Mouse (Mus musculus) thymus, adult 18-20 months (tissue): Measurements from ENCODE around the gene Rpa2.

Experiments used
- DNase-seq, 2 experiments: peaks; one replicate each; pipeline ENCODE4 v3.0.0; 2022; ENCODE audit warnings: mixed read lengths in 2 of 2

Gene Rpa2

DNA sequence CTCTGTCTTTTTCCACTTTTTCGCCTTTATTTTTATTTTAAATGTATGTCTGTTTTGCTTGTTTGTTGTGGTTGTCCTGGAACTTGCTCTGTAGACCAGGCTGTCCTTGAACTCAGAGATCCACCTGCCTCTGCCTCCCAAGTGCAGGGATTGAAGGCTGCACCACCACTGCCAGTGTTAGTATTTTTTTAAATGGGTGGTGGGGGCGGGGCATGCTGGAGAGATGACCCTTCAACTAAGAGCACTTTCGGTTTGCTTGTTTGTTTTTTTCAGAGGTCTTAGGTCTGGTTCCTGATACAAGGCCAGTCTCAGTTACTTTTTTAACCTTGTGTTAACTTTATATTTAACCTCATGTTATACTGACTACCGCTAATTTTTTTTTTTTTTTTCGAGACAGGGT lies 37.0 kb downstream of the Rpa2 start:
- no peak for DNase-seq

DNA sequence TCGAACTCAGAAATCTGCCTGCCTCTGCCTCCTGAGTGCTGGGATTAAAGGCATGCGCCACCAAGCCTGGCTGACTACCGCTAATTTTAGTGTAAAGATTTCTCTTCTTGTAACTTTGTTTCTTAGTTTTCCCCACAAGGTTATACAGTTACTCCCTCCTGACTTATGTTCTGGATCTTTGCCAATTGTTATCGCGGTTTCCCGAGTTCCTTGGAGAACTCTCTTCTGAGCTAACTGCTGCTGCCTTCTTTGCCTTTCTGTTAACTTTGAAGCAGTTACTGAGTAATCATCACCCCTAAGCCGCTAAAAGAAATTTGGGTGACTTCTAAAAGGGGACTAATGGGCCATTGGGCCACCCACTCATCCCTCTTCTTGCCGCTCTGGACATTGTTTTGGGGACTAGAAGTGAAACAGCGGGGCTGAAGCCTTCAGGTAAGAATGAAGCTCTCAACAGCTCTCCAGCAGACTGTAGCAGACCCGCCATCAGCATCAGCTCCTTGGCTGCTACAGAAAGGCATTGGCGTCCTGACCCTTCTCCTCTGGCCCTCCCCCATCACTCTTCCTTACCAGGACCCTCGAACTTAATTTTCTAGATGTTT lies 37.6 kb downstream of the Rpa2 start:
- no peak for DNase-seq

DNA sequence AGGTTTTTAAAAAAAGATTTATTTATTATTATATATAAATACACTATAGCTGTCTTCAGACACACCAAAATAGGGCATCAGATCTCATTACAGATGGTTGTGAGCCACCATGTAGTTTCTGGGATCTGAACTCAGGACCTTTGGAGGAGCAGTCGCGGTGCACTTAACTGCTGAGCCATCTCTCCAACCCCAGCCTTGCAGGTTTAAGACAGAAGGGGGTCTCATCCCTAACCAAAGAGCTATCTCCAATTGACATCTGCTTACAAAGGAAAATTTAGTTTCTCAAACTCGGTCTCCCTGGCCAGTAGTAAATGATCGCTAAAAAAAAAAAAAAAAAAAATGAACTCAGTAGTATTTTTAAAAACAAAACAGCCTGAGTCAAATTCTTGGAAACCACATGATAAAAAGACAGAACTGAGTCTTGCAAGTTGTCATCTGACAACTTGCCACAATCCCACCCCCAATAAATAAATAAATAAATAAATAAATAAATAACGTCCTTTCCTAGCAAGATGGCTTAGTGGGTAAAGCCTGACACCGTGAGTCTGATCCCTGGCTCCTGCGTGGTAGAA lies 38.6 kb downstream of the Rpa2 start:
- no peak for DNase-seq

DNA sequence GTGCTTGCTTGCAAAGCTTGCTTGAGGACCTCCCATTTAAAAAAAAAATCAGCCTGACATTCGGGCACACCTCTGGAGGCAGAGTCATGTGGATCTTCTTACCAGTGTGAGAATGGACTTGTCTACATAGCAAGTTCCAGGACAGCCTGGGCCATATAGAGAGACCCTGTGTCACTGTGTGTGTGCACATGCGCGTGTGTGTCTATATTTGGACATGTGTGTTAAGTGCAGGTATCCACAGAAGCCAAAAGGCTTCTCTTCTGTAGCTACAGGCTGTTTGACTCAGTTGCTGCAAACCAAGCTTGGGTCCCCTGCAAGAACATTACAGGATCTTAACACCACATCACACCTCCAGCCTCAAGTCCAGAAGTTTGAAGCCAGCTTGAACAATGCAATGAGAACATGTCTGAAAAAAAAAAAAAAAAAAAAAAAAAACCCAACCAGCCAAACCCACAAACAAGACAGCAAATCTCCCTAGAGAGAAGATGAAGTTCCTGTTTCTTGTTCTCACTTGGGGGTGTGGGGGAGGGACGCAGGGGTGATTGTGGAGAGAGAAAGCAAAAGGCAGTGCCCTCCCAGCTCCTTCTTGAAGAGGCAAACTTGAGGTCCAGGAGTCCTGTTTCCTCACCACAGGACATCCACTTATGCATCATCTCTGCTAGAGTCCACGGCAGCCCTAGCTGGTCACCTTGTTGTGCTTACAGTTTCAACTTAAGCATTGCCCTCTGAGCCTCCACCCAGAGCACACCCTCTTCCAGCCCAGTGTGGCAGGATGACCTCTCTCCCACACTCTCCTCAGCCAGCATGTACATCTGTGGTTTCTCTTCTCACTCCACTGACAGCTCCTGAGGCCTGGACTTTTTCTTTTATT lies 39.9 kb downstream of the Rpa2 start:
- DNase-seq: no peak

DNA sequence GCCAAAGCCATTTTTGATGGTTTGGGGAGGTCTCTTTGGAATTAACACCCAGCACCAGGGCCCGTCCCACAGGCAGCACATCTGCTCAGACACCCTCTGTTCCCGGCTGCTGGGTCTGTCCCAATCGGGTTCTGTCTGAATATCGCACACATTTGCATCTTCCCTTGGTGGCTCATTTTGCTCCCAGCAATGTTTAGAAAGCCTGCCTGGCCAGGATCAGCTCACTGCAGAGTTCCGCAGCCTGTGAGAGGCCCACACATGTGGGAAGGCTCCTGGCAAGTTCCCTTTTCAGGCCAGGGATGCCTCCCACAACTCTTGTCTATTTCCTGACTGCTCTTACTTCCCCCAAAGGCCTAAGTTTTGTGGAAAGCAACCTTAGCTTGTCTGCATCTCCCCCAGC lies 41.5 kb downstream of the Rpa2 start:
- DNase-seq: no peak

DNA sequence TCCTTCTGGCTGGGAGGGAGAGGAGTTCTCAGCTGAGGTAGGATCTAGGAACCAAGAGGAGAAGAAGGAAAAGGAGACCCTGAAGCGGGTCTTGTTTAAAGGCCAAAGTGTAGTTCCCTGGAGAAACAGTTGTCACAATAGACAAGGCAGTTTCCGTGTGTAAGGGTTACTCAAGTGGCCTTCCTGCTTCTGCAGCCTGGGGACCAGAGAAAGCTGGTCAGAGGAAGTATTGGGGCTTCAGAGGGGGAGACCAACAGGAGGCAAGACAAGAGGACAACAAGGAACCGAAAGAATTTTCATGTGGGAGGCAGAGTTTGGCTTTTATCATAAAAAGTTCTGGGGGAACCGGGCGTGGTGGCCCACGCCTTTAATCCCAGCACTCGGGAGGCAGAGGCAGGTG lies 48.3 kb downstream of the Rpa2 start:
- no peak for DNase-seq

DNA sequence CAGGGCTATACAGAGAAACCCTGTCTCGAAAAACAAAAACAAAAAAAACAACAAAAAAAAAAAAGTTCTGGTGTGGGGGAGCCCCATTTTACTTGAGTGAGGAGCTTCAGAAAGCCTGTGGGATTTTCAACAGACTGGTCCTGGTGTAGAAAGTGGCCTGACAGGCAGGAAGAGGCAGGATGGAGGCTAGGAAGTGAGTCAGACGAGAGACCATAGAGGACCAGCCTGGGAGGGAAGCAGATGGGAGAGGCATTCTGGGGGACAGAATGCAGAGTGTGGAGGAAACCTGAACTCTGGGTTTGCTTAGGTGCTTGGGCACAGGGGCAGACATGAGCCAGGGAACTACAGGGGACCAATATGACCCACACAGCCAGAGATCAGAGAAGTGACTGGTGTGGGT lies 48.7 kb downstream of the Rpa2 start:
- DNase-seq: no peak

DNA sequence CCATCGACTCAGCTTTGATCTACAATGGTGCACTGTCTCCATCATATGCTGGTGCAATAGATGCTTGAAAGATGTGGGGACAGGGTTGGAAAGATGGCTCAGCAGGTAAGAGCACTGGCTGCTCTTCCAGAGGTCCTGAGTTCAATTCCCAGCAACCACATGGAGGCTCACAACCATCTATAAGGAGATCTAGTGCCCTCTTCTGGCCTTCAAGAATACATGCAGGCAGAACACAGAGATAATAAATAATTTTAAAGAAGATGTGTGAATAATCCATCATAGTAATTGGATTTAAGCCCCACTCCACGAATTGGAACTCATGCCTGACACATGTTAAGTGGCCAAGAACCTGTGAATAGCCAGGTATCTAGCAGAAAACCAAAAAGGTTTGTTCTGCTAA lies 50.3 kb downstream of the Rpa2 start:
- no peak for DNase-seq

DNA sequence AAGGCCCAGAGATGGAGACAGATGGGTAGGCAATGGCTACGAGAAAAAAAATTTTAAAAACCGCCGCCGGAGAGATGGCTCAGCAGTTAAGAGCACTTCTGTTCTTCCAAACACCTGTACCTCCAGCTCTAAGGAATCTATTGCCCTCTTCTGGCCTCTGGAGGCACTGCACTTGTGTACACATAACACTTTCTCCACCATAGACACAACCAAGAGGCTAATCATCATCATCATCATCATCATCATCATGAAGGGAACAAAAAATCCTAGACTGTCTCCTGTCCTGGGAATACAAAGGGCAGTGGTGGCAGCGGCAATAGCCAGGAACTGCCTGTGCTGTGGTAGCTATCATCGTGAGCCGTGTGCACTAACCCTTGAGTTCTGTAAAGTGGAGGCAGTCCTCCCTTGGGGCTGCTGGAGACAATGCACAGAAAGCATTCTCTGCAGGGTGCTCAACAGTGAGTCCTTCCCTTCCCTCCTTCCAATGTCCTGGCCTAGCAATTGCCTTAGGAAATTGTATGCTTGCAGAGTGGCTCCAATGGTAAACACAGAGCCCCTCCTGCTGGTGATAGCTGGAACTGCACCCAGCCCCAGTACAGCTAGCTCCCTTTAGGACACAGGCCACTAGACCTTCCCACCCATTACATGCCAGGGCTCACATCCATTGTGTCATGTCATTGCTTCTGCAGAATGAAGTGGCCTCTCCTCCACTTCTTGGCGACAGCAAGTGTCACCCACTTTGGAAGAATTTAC lies 55.7 kb downstream of the Rpa2 start:
- peak; percentile 48 to 58 for DNase-seq
